Mouse (Mus musculus): ENCODE measurements at regions not wholly inside any gene's neighbourhood (a gene's known extent, or its start where the extent isn't known, plus 50 kb on each side); places are given as distances from the start of the nearest gene placed in this dataset.
A peak's percentile ranks its signal among the peaks of the same experiment; 100 is the strongest.

- DNase-seq (ENCODE audit: low spot score in 2 of 2), result peak in 1 of 2 experiments; percentile 24
Measured at GRCm38 (mm10) chr2:12815339-12815738, 108.5 kb upstream of the Pter start.

- no peak for DNase-seq (ENCODE audit: low spot score in 2 of 2)
Measured at GRCm38 (mm10) chr2:12825902-12826301, 97.9 kb upstream of the Pter start.

GRCm38 (mm10) chr2:12833579-12833978, 90.3 kb upstream of the Pter start:
- no peak for DNase-seq (ENCODE audit: low spot score in 2 of 2)

- no peak for DNase-seq (ENCODE audit: low spot score in 2 of 2)
Measured at GRCm38 (mm10) chr2:12866543-12866942, 57.3 kb upstream of the Pter start.

- DNase-seq (ENCODE audit: low spot score in 2 of 2), result no peak
Measured at GRCm38 (mm10) chr2:12868772-12869171, 55.1 kb upstream of the Pter start.

All from layer of hippocampus, adult 8-10 months (tissue).